Mouse (Mus musculus): Measurements from ENCODE around the gene Stard8. TPM values are rescaled to one million over a fixed set of nuclear protein-coding genes. Genes with fewer than 3 reads are reported as not detected.

Gene Stard8
- polyA plus RNA-seq (2012; rRNA removed): 9.5 and 11.1 TPM in 2 replicates

GRCm38 (mm10) chrX:99003046-99003445, at the start of gene Stard8:
Stard8 (plus strand) TSS chrX:99003248.

Other genes with a start within 250 kb of the Stard8 start
- 10.7 and 11.2 TPM in 2 replicates for gene Ophn1, start 112.2 kb upstream of the Stard8 start, polyA plus RNA-seq (2012; rRNA removed)
- gene Yipf6, start 66.9 kb upstream of the Stard8 start, polyA plus RNA-seq (2012; rRNA removed): 23.2 and 24.7 TPM in 2 replicates
- 85.6 and 118 TPM in 2 replicates for gene Efnb1, start 132.9 kb downstream of the Stard8 start, polyA plus RNA-seq (2012; rRNA removed)

Data from colon, adult 2 months (tissue).